Mouse (Mus musculus): Measurements from ENCODE around the gene 4933427D14Rik. TPM values are rescaled to one million over a fixed set of nuclear protein-coding genes. Genes with fewer than 3 reads are reported as not detected.
"Not testable (repeated sequence)": the region's sequence is repeated elsewhere in the genome, so short reads cannot be mapped to it uniquely, and the experiment has no call there.

The 4933427D14Rik gene
- polyA plus RNA-seq, 1 experiment from 2014 or later: 2.9 TPM

GRCm38 (mm10) chr11:72203440-72203839, 3.8 kb downstream of the 4933427D14Rik start:
- no peak for ATAC-seq (ENCODE audit: insufficient read depth)
- 77% methylated on average over 1 of the region's 1 CpGs for WGBS (ENCODE audit: insufficient replicate concordance)

GRCm38 (mm10) chr11:72196506-72196905, 10.8 kb downstream of the 4933427D14Rik start:
- Histone ChIP-seq H3K36me3 (replicated peaks) (peaks cover 14% of the 10 kb centered on the region; the same call in 1 of the 2 replicates), H3K4me2 (no peak overlapping the region), H3K27ac (replicated peaks) (no peak overlapping the region), H3K9me3 (replicated peaks) (no peaks in the 10 kb centered on the region), H3K4me3 (replicated peaks) (no peak overlapping the region), H3K4me1 (replicated peaks) (no peaks in the 10 kb centered on the region), H3K27me3 (no peaks in the 10 kb centered on the region), H3K9ac (no peak overlapping the region)
- WGBS (ENCODE audit: insufficient replicate concordance): 74% methylated on average over 8 of the region's 8 CpGs
- ATAC-seq (ENCODE audit: insufficient read depth): no peak

More at GRCm38 (mm10) chr11:72203440-72203839, 3.8 kb downstream of the 4933427D14Rik start:
- peaks cover under 1% of the 10 kb centered on the region; the same call in 1 of the 2 replicates for H3K36me3 ChIP-seq (replicated peaks)
- no peaks in the 10 kb centered on the region for H3K9me3 ChIP-seq (replicated peaks)
- H3K4me2 ChIP-seq: no peak overlapping the region
- no peaks in the 10 kb centered on the region for H3K27me3 ChIP-seq
- no peak overlapping the region for H3K27ac ChIP-seq (replicated peaks)
- H3K4me3 ChIP-seq (replicated peaks): no peak overlapping the region
- H3K4me1 ChIP-seq (replicated peaks): peaks cover 27% of the 10 kb centered on the region
- no peak overlapping the region for H3K9ac ChIP-seq

DNA sequence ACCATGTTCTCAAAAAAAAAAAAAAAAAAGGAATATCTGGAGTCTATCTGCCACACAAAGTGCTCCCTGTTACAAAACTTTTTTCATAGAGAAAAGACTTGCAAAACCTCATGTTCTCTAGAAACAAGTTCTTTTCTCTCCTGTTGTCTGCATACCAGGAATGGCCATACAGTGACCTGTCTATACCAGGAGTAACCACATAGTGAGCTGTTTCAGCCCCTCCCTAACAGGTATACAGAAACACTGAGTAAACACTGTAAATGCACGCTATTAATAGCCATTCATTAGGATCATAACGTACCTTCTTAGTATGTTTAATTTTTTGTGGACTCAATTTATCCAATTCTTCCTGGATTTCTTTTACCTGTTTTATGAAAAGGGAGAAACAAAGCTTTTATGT, 13.0 kb downstream of the 4933427D14Rik start:
- Histone ChIP-seq H3K4me3 (replicated peaks) (no peak overlapping the region), H3K4me1 (replicated peaks) (no peaks in the 10 kb centered on the region), H3K9me3 (replicated peaks) (no peaks in the 10 kb centered on the region), H3K27me3 (no peaks in the 10 kb centered on the region), H3K27ac (replicated peaks) (no peak overlapping the region), H3K4me2 (no peak overlapping the region), H3K9ac (no peak overlapping the region), H3K36me3 (replicated peaks) (peaks cover 26% of the 10 kb centered on the region; the same call in 1 of the 2 replicates)
- no peak for ATAC-seq (ENCODE audit: insufficient read depth)
- 76% methylated on average over 2 of the region's 2 CpGs for WGBS (ENCODE audit: insufficient replicate concordance)

- Histone ChIP-seq H3K9ac (no peak overlapping the region), H3K9me3 (replicated peaks) (no peaks in the 10 kb centered on the region), H3K4me2 (no peak overlapping the region), H3K36me3 (replicated peaks) (peaks cover 19% of the 10 kb centered on the region; the same call in 1 of the 2 replicates), H3K4me3 (replicated peaks) (no peak overlapping the region), H3K4me1 (replicated peaks) (no peaks in the 10 kb centered on the region), H3K27ac (replicated peaks) (no peak overlapping the region), H3K27me3 (no peaks in the 10 kb centered on the region)
- ATAC-seq (ENCODE audit: insufficient read depth): no peak
- 69% methylated on average over 1 of the region's 1 CpGs for WGBS (ENCODE audit: insufficient replicate concordance)
Measured at GRCm38 (mm10) chr11:72190857-72191256, 16.4 kb downstream of the 4933427D14Rik start.

DNA sequence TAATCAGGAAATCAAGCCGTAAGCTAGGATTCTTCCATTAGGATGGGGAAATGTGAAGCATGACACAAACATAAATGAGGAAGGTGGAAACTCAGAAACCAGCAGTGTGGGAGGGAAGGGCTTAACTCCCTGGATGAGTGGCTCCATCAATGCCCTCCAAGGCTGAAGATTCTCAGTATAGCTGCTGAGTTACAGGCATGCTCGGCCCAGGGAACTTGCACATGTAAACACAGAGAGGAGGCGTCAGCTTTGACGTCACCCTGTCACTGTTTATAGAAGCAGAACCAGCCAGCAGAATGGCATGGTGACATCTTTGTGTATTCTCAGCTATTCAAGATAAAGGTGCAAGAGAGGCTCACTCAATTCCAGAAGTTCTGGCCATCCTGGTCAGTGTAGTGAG, 23.0 kb downstream of the 4933427D14Rik start:
- no peaks in the 10 kb centered on the region for H3K27me3 ChIP-seq
- H3K4me2 ChIP-seq: no peak overlapping the region
- H3K27ac ChIP-seq (replicated peaks): no peak overlapping the region
- WGBS (ENCODE audit: insufficient replicate concordance): 65% methylated on average over 4 of the region's 4 CpGs
- no peak overlapping the region for H3K9ac ChIP-seq
- no peaks in the 10 kb centered on the region for H3K9me3 ChIP-seq (replicated peaks)
- H3K36me3 ChIP-seq (replicated peaks): peaks cover 13% of the 10 kb centered on the region
- no peaks in the 10 kb centered on the region for H3K4me1 ChIP-seq (replicated peaks)
- H3K4me3 ChIP-seq (replicated peaks): no peak overlapping the region
- ATAC-seq (ENCODE audit: insufficient read depth): no peak

GRCm38 (mm10) chr11:72181136-72181535, 26.1 kb downstream of the 4933427D14Rik start:
- no peak for ATAC-seq (ENCODE audit: insufficient read depth)
- Histone ChIP-seq H3K27ac (replicated peaks) (no peak overlapping the region), H3K4me2 (no peak overlapping the region), H3K27me3 (no peaks in the 10 kb centered on the region), H3K4me3 (replicated peaks) (no peak overlapping the region), H3K4me1 (replicated peaks) (no peaks in the 10 kb centered on the region), H3K36me3 (replicated peaks) (peaks cover 13% of the 10 kb centered on the region; the same call in 1 of the 2 replicates), H3K9me3 (replicated peaks) (no peaks in the 10 kb centered on the region), H3K9ac (no peak overlapping the region)
- 79% methylated on average over 4 of the region's 4 CpGs for WGBS (ENCODE audit: insufficient replicate concordance)

DNA sequence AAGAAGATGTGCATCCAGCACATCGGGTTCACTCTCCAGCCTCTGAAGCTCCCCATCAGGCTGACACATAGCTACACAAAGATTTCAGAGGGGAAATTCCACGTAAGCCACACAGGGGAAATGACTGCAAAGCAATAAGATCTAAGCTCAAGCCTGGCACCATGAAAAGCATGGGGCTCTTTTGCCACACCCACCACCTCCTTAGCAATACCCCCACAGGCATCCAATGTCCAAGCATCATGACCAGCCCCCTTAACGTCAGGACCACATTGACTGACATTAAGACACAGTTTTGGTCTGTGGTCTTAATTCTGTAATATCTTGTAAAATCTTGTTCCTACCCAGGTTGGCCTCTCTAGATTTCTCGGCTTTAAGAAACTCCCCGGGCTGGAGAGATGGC, 26.7 kb downstream of the 4933427D14Rik start:
- Histone ChIP-seq H3K36me3 (replicated peaks) (peaks cover 18% of the 10 kb centered on the region), H3K4me1 (replicated peaks) (no peaks in the 10 kb centered on the region), H3K27ac (replicated peaks) (no peak overlapping the region), H3K27me3 (no peaks in the 10 kb centered on the region), H3K9me3 (replicated peaks) (no peaks in the 10 kb centered on the region), H3K9ac (no peak overlapping the region), H3K4me3 (replicated peaks) (no peak overlapping the region), H3K4me2 (no peak overlapping the region)
- no peak for ATAC-seq (ENCODE audit: insufficient read depth)
- WGBS (ENCODE audit: insufficient replicate concordance): 71% methylated on average over 5 of the region's 5 CpGs

DNA sequence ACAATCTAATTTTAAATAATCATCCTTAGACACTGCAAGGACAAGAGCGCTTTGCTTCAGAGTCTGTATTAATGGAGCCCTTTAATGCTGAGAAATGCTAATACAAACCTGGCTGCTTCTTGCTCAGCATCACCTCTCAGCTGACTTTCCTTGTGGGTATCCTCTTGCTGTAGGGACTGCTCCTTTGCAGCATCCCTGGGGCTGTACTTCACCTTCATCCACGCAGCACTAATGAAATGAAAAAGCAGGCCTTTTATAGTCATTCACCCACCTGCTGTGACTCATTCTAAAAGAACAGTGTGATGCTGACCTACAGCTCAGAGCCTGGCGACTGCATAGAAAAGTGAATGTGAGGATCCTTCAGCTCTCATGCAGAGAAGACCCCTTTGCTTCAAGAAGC, 30.7 kb downstream of the 4933427D14Rik start:
- Histone ChIP-seq H3K4me2 (no peak overlapping the region), H3K4me3 (replicated peaks) (no peak overlapping the region), H3K4me1 (replicated peaks) (no peaks in the 10 kb centered on the region), H3K9me3 (replicated peaks) (no peaks in the 10 kb centered on the region), H3K27me3 (no peaks in the 10 kb centered on the region), H3K9ac (no peak overlapping the region), H3K36me3 (replicated peaks) (peaks cover 32% of the 10 kb centered on the region), H3K27ac (replicated peaks) (no peak overlapping the region)
- WGBS (ENCODE audit: insufficient replicate concordance): 73% methylated on average over 3 of the region's 3 CpGs
- no peak for ATAC-seq (ENCODE audit: insufficient read depth)

GRCm38 (mm10) chr11:72175966-72176365, 31.3 kb downstream of the 4933427D14Rik start:
- Histone ChIP-seq H3K36me3 (replicated peaks) (peaks cover 31% of the 10 kb centered on the region), H3K27ac (replicated peaks) (no peak overlapping the region), H3K4me1 (replicated peaks) (no peaks in the 10 kb centered on the region), H3K4me3 (replicated peaks) (no peak overlapping the region), H3K9ac (no peak overlapping the region), H3K27me3 (no peaks in the 10 kb centered on the region), H3K9me3 (replicated peaks) (no peaks in the 10 kb centered on the region), H3K4me2 (no peak overlapping the region)
- ATAC-seq (ENCODE audit: insufficient read depth): no peak
- 72% methylated on average over 5 of the region's 5 CpGs for WGBS (ENCODE audit: insufficient replicate concordance)

GRCm38 (mm10) chr11:72174721-72175120, 32.5 kb downstream of the 4933427D14Rik start:
- peaks cover 31% of the 10 kb centered on the region for H3K36me3 ChIP-seq (replicated peaks)
- no peak overlapping the region for H3K9ac ChIP-seq
- ATAC-seq (ENCODE audit: insufficient read depth): no peak

GRCm38 (mm10) chr11:72173506-72173905, 33.8 kb downstream of the 4933427D14Rik start:
- Histone ChIP-seq H3K4me3 (replicated peaks) (no peak overlapping the region), H3K9me3 (replicated peaks) (no peaks in the 10 kb centered on the region), H3K4me1 (replicated peaks) (no peaks in the 10 kb centered on the region), H3K4me2 (no peak overlapping the region), H3K9ac (no peak overlapping the region), H3K36me3 (replicated peaks) (peaks cover 31% of the 10 kb centered on the region), H3K27me3 (no peaks in the 10 kb centered on the region), H3K27ac (replicated peaks) (no peak overlapping the region)
- ATAC-seq (ENCODE audit: insufficient read depth): no peak
- 73% methylated on average over 5 of the region's 5 CpGs for WGBS (ENCODE audit: insufficient replicate concordance)

More at GRCm38 (mm10) chr11:72174721-72175120, 32.5 kb downstream of the 4933427D14Rik start:
- no peak overlapping the region for H3K4me2 ChIP-seq
- no peaks in the 10 kb centered on the region for H3K4me1 ChIP-seq (replicated peaks)
- H3K27ac ChIP-seq (replicated peaks): no peak overlapping the region
- H3K4me3 ChIP-seq (replicated peaks): no peak overlapping the region
- H3K9me3 ChIP-seq (replicated peaks): no peaks in the 10 kb centered on the region
- 71% methylated on average over 6 of the region's 6 CpGs for WGBS (ENCODE audit: insufficient replicate concordance)
- H3K27me3 ChIP-seq: no peaks in the 10 kb centered on the region

DNA sequence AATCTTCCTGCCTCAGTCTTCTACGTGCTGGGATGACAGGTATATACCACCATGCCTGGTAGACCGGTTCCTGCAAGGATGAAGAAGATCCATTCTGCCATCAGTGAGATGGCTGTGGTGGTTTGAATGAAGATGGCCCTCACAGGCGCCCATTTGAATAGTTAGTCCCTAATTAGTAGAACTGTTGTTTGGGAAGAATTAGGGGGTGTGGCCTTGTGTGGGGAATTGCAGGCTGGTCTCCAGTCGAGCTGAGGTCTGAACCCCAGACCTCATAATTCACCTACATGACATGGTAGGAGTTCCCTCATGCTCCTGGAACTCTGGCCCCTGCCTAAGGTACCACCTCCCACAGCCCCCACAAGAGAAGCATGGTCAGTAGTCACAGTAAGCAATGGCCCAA, 35.4 kb downstream of the 4933427D14Rik start:
- H3K4me2 ChIP-seq; H3K4me3 ChIP-seq (replicated peaks); H3K4me1 ChIP-seq (replicated peaks); H3K27ac ChIP-seq (replicated peaks); H3K9me3 ChIP-seq (replicated peaks); H3K27me3 ChIP-seq; H3K9ac ChIP-seq; ATAC-seq (ENCODE audit: insufficient read depth): not testable (repeated sequence)
- peaks cover 24% of the 10 kb centered on the region for H3K36me3 ChIP-seq (replicated peaks)
- 60% methylated on average over 4 of the region's 4 CpGs for WGBS (ENCODE audit: insufficient replicate concordance)

All from liver, embryonic 15.5 days (tissue).